Mouse (Mus musculus) adrenal gland, postnatal 4 days (tissue): ENCODE data around the gene Hist1h2bn. TPM values are rescaled to one million over a fixed set of nuclear protein-coding genes. Genes with fewer than 3 reads are reported as not detected.
"Not testable (repeated sequence)": the region's sequence is repeated elsewhere in the genome, so short reads cannot be mapped to it uniquely, and the experiment has no call there.

Experiments used
- DNase-seq, 2 experiments: peaks; one replicate each; pipeline ENCODE4 v3.0.0; 2021 to 2022; ENCODE audit warnings: low spot score in 2 of 2, mixed read lengths in 2 of 2
- long read RNA-seq, 2 experiments: library from polyadenylated mRNA; stranded (forward); transcript quantifications; one replicate each; pipeline ENCODE4 v2.0.0; 2021
- total RNA-seq, 2 experiments: library from RNA; stranded (reverse); gene quantifications; 2 replicates each; pipeline ENCODE4 v1.2.3; 2021

Gene Hist1h2bn
- total RNA-seq: 100 to 1,000 TPM; 256 to 306 TPM
- long read RNA-seq, experiment 1: 0 reads
- long read RNA-seq, experiment 2: 0 reads

- DNase-seq: peak in 1 of 2 experiments; percentile 34
Observed at GRCm38 (mm10) chr13:21753524-21754285, at the start of gene Hist1h2bn, which contains the start of gene Hist1h2ak. Gene Hist1h2bn (plus strand): TSS chr13:21754123. Gene Hist1h2ak (minus strand): TSS chr13:21753827.

- DNase-seq: no peak
Observed at GRCm38 (mm10) chr13:21706669-21707068, 47.3 kb upstream of the Hist1h2bn start.

GRCm38 (mm10) chr13:21710031-21710711 is 43.8 kb upstream of the Hist1h2bn start:
- DNase-seq: peak; percentile 64 to 81

GRCm38 (mm10) chr13:21710821-21711525 is 43.0 kb upstream of the Hist1h2bn start:
- peak; percentile 31 to 45 for DNase-seq

- DNase-seq: no peak
Observed at GRCm38 (mm10) chr13:21711698-21712097, 42.2 kb upstream of the Hist1h2bn start.

GRCm38 (mm10) chr13:21714725-21715124 is 39.2 kb upstream of the Hist1h2bn start:
- DNase-seq: no peak

- DNase-seq: no peak
Observed at GRCm38 (mm10) chr13:21715131-21715863, 38.6 kb upstream of the Hist1h2bn start.

GRCm38 (mm10) chr13:21715864-21716539 is 37.9 kb upstream of the Hist1h2bn start, which contains the start of the genes Hist1h2bl and Hist1h2ai:
Gene Hist1h2bl (minus strand): TSS chr13:21716143.
Gene Hist1h2ai (plus strand): TSS chr13:21716422.
- peak; percentile 27 to 65 for DNase-seq

- DNase-seq: not testable (repeated sequence)
Observed at GRCm38 (mm10) chr13:21716540-21717391, 37.2 kb upstream of the Hist1h2bn start.

GRCm38 (mm10) chr13:21717397-21718357 is 36.2 kb upstream of the Hist1h2bn start, which contains the start of gene Hist1h3h:
Gene Hist1h3h (plus strand): TSS chr13:21717659.
- peak; percentile 38 to 70 for DNase-seq

GRCm38 (mm10) chr13:21718381-21719080 is 35.4 kb upstream of the Hist1h2bn start:
- DNase-seq: no peak

GRCm38 (mm10) chr13:21721107-21721756 is 32.7 kb upstream of the Hist1h2bn start:
- not testable (repeated sequence) for DNase-seq

- DNase-seq: not testable (repeated sequence)
Observed at GRCm38 (mm10) chr13:21721757-21722372, 32.1 kb upstream of the Hist1h2bn start, which contains the start of gene Hist1h2bm. Gene Hist1h2bm (plus strand): TSS chr13:21722044.

- no peak for DNase-seq
Observed at GRCm38 (mm10) chr13:21722373-21722925, 31.5 kb upstream of the Hist1h2bn start.

- no peak for DNase-seq
Observed at GRCm38 (mm10) chr13:21722993-21723836, 30.7 kb upstream of the Hist1h2bn start.
